Mouse (Mus musculus) olfactory bulb, adult 2 months (tissue): ENCODE results near the gene Pdcd1. TPM values are rescaled to one million over a fixed set of nuclear protein-coding genes. Genes with fewer than 3 reads are reported as not detected.
"Not testable (repeated sequence)": the region's sequence is repeated elsewhere in the genome, so short reads cannot be mapped to it uniquely, and the experiment has no call there.

Source experiments
- H3K27ac ChIP-seq: fragments of 200-500 bp; 2 replicates; pipeline ENCODE4 v1.5.1; 2012; ENCODE audit warnings: low read depth, low read length; ENCODE audit not compliant: insufficient read depth
- H3K4me1 ChIP-seq: fragments of 200-500 bp; 2 replicates; pipeline ENCODE4 v1.6.1; 2012; ENCODE audit warnings: low read length; ENCODE audit not compliant: control insufficient read depth, insufficient read depth
- H3K4me3 ChIP-seq: fragments of 200-500 bp; 2 replicates; pipeline ENCODE4 v1.5.1; 2012; ENCODE audit warnings: mild to moderate bottlenecking, low read depth, low read length, moderate library complexity; ENCODE audit not compliant: insufficient read depth
- CTCF ChIP-seq: fragments of 200-500 bp; IDR thresholded peaks from 2 replicates; pipeline ENCODE4 v1.5.1; 2012; ENCODE audit warnings: low read depth, mild to moderate bottlenecking, low read length, moderate library complexity; ENCODE audit not compliant: insufficient read depth
- POLR2A ChIP-seq: fragments of 200-500 bp; IDR thresholded peaks from 2 replicates; pipeline ENCODE4 v1.6.1; 2012; ENCODE audit warnings: mild to moderate bottlenecking, low read depth, low read length, moderate library complexity; ENCODE audit not compliant: insufficient read depth
- WGBS: fragments of 180-500 bp; shearing (Covaris S2); methylation state at CpG from one replicate; pipeline ENCODE4 v1.1.7; 2018; 5-methylcytosine and 5-hydroxymethylcytosine counted together
- polyA plus RNA-seq: library from polyadenylated mRNA; stranded (reverse); fragments of >200 nt; gene quantifications from 2 replicates; pipeline ENCODE4 v1.2.4, GENCODE M21; 2012; ENCODE audit warnings: low replicate concordance; ENCODE audit not compliant: missing spikeins, insufficient read depth, insufficient read length

The Pdcd1 gene
- polyA plus RNA-seq, 1 experiment: not detected

GRCm38 (mm10) chr1:94076702-94077101 is 24.3 kb upstream of the Pdcd1 start:
- H3K4me1 ChIP-seq: no peaks in the 10 kb centered on the region
- TF ChIP-seq CTCF: no peak
- TF ChIP-seq POLR2A: no peak
- no peak overlapping the region for H3K27ac ChIP-seq
- H3K4me3 ChIP-seq: no peak overlapping the region
- 37% methylated on average over 1 of the region's 1 CpGs for WGBS

- Histone ChIP-seq H3K4me1 (no peaks in the 10 kb centered on the region), H3K4me3 (no peak overlapping the region), H3K27ac (no peak overlapping the region)
- TF ChIP-seq POLR2A: no peak
- TF ChIP-seq CTCF: no peak
- 92% methylated on average over 6 of the region's 6 CpGs for WGBS
Observed at GRCm38 (mm10) chr1:94074756-94075155, 22.4 kb upstream of the Pdcd1 start.

GRCm38 (mm10) chr1:94058281-94058680 is 5.9 kb upstream of the Pdcd1 start:
- WGBS: 71% methylated on average over 1 of the region's 1 CpGs
- H3K4me1 ChIP-seq, H3K4me3 ChIP-seq, H3K27ac ChIP-seq: not testable (repeated sequence)

- Histone ChIP-seq H3K4me3 (no peak overlapping the region), H3K4me1 (peaks cover 15% of the 10 kb centered on the region), H3K27ac (no peak overlapping the region)
- WGBS: 94% methylated on average over 2 of the region's 2 CpGs
- no peak for TF ChIP-seq CTCF
- no peak for TF ChIP-seq POLR2A
Observed at GRCm38 (mm10) chr1:94057401-94057800, 5.0 kb upstream of the Pdcd1 start.

GRCm38 (mm10) chr1:94055966-94056365 is 3.6 kb upstream of the Pdcd1 start:
- WGBS: 83% methylated on average over 3 of the region's 3 CpGs
- no peak overlapping the region for H3K27ac ChIP-seq
- peaks cover 18% of the 10 kb centered on the region for H3K4me1 ChIP-seq
- H3K4me3 ChIP-seq: no peak overlapping the region
- no peak for TF ChIP-seq CTCF
- no peak for TF ChIP-seq POLR2A

GRCm38 (mm10) chr1:94054481-94054880 is 2.1 kb upstream of the Pdcd1 start:
- H3K4me3 ChIP-seq: no peak overlapping the region
- TF ChIP-seq POLR2A: no peak
- TF ChIP-seq CTCF: no peak
- H3K4me1 ChIP-seq: peaks cover 18% of the 10 kb centered on the region
- 91% methylated on average over 1 of the region's 1 CpGs for WGBS
- H3K27ac ChIP-seq: no peak overlapping the region

- H3K4me1 ChIP-seq: peaks cover 18% of the 10 kb centered on the region
- WGBS: 42% methylated on average over 7 of the region's 7 CpGs
- no peak overlapping the region for H3K4me3 ChIP-seq
- peak overlapping the region; percentile 80; the same call in 1 of the 2 replicates for H3K27ac ChIP-seq
- no peak for TF ChIP-seq CTCF
- TF ChIP-seq POLR2A: no peak
Observed at GRCm38 (mm10) chr1:94053530-94054216, 1.3 kb upstream of the Pdcd1 start.

- Histone ChIP-seq H3K4me1 (peaks cover 18% of the 10 kb centered on the region), H3K27ac (no peak overlapping the region), H3K4me3 (no peak overlapping the region)
- TF ChIP-seq CTCF (no peak), POLR2A (no peak)
- 85% methylated on average over 5 of the region's 5 CpGs for WGBS
Observed at GRCm38 (mm10) chr1:94051104-94051503, 1.2 kb downstream of the Pdcd1 start.

- WGBS: 69% methylated on average over 4 of the region's 4 CpGs
- Histone ChIP-seq H3K4me1 (no peaks in the 10 kb centered on the region), H3K27ac (no peak overlapping the region), H3K4me3 (no peak overlapping the region)
- no peak for TF ChIP-seq POLR2A
- TF ChIP-seq CTCF: no peak
Observed at GRCm38 (mm10) chr1:94046544-94046943, 5.8 kb downstream of the Pdcd1 start.

GRCm38 (mm10) chr1:94045559-94045958 is 6.8 kb downstream of the Pdcd1 start:
- Histone ChIP-seq H3K27ac (no peak overlapping the region), H3K4me1 (no peaks in the 10 kb centered on the region), H3K4me3 (no peak overlapping the region)
- no peak for TF ChIP-seq CTCF
- no peak for TF ChIP-seq POLR2A
- 89% methylated on average over 3 of the region's 3 CpGs for WGBS
